Mouse (Mus musculus) kidney, adult 2 months (tissue): ENCODE measurements around the gene Lrrfip2. TPM values are rescaled to one million over a fixed set of nuclear protein-coding genes. Genes with fewer than 3 reads are reported as not detected.

Source experiments
- DNase-seq: peaks from one replicate; pipeline ENCODE4 v3.0.0; 2021
- H3K27ac ChIP-seq: fragments of 200-500 bp; 2 replicates; pipeline ENCODE4 v1.5.1; 2012; ENCODE audit warnings: low read depth, low read length, control low read depth, inconsistent platforms; ENCODE audit not compliant: insufficient read depth
- H3K27me3 ChIP-seq: fragments of 200-500 bp; replicated peaks from 2 replicates; pipeline ENCODE4 v1.6.1; 2012; ENCODE audit warnings: mild to moderate bottlenecking, moderate library complexity, low read length, inconsistent platforms; ENCODE audit not compliant: control insufficient read depth, insufficient read depth
- H3K36me3 ChIP-seq: fragments of 200-500 bp; 2 replicates; pipeline ENCODE4 v1.6.1; 2012; ENCODE audit warnings: mild to moderate bottlenecking, moderate library complexity, low read length, inconsistent platforms; ENCODE audit not compliant: control insufficient read depth, insufficient read depth
- H3K4me1 ChIP-seq: fragments of 200-500 bp; 2 replicates; pipeline ENCODE4 v1.6.1; 2011; ENCODE audit warnings: low read length; ENCODE audit not compliant: control insufficient read depth, insufficient read depth
- H3K4me3 ChIP-seq: fragments of 200-500 bp; 2 replicates; pipeline ENCODE4 v1.5.1; 2011; ENCODE audit warnings: mild to moderate bottlenecking, low read depth, low read length, control low read depth; ENCODE audit not compliant: insufficient read depth
- CTCF ChIP-seq: fragments of 200-500 bp; conservative IDR thresholded peaks from 2 replicates; pipeline ENCODE4 v1.5.1; 2011; ENCODE audit warnings: low read depth, mild to moderate bottlenecking, control low read depth, low read length, moderate library complexity, mixed read lengths; ENCODE audit not compliant: insufficient read depth, insufficient read length
- POLR2A ChIP-seq: fragments of 200-500 bp; IDR thresholded peaks from one replicate; pipeline ENCODE4 v1.6.1; 2011; ENCODE audit warnings: low read depth, low read length, control low read depth
- WGBS: fragments of 180-500 bp; shearing (Covaris S2); methylation state at CpG from one replicate; pipeline ENCODE4 v1.1.7; 2018; 5-methylcytosine and 5-hydroxymethylcytosine counted together
- polyA plus RNA-seq: library from polyadenylated mRNA; depleted of rRNA; stranded (reverse); fragments of >200 nt; gene quantifications from 2 replicates; pipeline ENCODE4 v1.2.3, GENCODE M21; 2012

Gene Lrrfip2
- polyA plus RNA-seq, 1 experiment = 12.7 TPM

- 85% methylated on average over 16 of the region's 16 CpGs for WGBS
- Histone ChIP-seq H3K4me1 (peaks cover 11% of the 10 kb centered on the region), H3K27me3 (no peaks in the 10 kb centered on the region), H3K36me3 (no peaks in the 10 kb centered on the region), H3K4me3 (no peak overlapping the region), H3K27ac (no peak overlapping the region)
- no peak for TF ChIP-seq CTCF
- no peak for TF ChIP-seq POLR2A
- no peak for DNase-seq
Measured at GRCm38 (mm10) chr9:111096419-111097326, 20.7 kb upstream of the Lrrfip2 start.

DNA sequence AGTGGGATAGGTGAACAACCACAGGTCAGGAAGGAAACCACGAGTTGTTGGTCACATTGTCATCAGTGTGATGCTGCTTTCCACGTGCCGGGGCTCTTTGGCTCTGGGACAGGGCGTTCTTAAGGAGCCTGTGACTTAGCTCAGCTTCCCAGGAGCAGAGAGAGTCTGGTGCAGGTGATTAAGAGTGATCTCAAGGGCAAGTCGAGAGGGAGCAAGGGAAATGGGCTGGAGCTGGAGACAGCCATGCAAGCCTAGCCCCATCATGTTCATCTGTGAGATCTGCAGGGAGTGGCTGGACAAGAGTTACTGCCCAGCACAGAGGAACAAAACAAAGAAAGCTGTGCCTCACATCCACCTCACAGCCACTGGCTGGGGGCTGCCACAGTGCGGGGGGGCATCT lies 19.8 kb upstream of the Lrrfip2 start:
- no peak for DNase-seq
- Histone ChIP-seq H3K4me3 (no peak overlapping the region), H3K27ac (no peak overlapping the region), H3K36me3 (no peaks in the 10 kb centered on the region), H3K4me1 (peaks cover 11% of the 10 kb centered on the region), H3K27me3 (no peaks in the 10 kb centered on the region)
- TF ChIP-seq CTCF = no peak
- TF ChIP-seq POLR2A = no peak
- WGBS = 50% methylated on average over 6 of the region's 6 CpGs

GRCm38 (mm10) chr9:111100406-111100805 lies 17.0 kb upstream of the Lrrfip2 start:
- H3K4me3 ChIP-seq = no peak overlapping the region
- no peak for DNase-seq
- WGBS = 96% methylated on average over 3 of the region's 3 CpGs
- no peak overlapping the region for H3K27ac ChIP-seq
- H3K27me3 ChIP-seq = no peaks in the 10 kb centered on the region
- peaks cover under 1% of the 10 kb centered on the region for H3K4me1 ChIP-seq
- no peaks in the 10 kb centered on the region for H3K36me3 ChIP-seq
- TF ChIP-seq POLR2A (no peak), CTCF (no peak)

DNA sequence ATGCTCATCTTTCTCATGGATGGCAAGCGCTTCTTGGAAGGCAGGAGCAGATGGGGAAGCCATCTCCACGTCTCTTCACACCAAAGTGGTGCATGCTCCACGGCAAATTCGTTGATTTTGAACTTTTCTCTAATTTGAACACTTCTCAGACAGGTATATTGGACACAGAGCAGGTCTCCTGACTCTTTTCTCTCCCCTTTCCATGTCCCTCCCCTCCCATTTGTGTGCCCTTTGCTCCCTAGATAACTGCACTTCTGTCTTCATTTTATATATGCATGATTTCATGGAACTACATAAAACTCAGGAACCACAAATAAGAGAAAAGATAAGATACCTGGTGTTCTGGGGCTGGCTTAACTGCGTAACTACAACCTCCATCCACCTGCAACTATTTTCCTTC lies 14.1 kb upstream of the Lrrfip2 start:
- no peak for TF ChIP-seq POLR2A
- TF ChIP-seq CTCF = no peak
- Histone ChIP-seq H3K27me3 (no peaks in the 10 kb centered on the region), H3K36me3 (no peaks in the 10 kb centered on the region), H3K4me3 (no peak overlapping the region), H3K4me1 (no peaks in the 10 kb centered on the region; the same call in 1 of the 2 replicates), H3K27ac (no peak overlapping the region)
- 90% methylated on average over 5 of the region's 5 CpGs for WGBS
- DNase-seq = no peak

DNA sequence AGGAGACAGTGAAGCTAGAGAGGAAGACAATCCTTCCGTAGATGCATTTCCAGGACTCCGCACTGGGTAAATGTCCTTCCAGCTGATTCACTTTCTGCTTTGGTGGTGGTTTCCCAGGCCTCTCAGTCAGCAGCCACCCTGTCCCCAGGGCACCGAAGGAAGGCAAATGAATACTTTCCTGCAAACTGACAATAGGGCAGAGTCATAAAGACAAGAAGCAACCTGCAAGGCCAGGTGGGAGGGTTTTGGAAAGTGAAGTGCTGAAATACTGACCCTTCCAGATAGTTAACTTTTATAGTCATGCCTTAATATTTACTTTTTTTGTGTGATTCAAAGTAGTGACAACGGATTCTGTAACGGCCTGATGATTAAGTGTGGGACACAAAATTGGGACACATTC lies 13.5 kb upstream of the Lrrfip2 start:
- no peak for DNase-seq
- no peaks in the 10 kb centered on the region for H3K27me3 ChIP-seq
- no peak overlapping the region for H3K27ac ChIP-seq
- H3K4me1 ChIP-seq = no peaks in the 10 kb centered on the region; the same call in 1 of the 2 replicates
- no peaks in the 10 kb centered on the region for H3K36me3 ChIP-seq
- TF ChIP-seq POLR2A = no peak
- no peak for TF ChIP-seq CTCF
- WGBS = 85% methylated on average over 5 of the region's 5 CpGs
- no peak overlapping the region for H3K4me3 ChIP-seq

GRCm38 (mm10) chr9:111107863-111108262 lies 9.5 kb upstream of the Lrrfip2 start:
- Histone ChIP-seq H3K4me3 (no peak overlapping the region), H3K36me3 (no peaks in the 10 kb centered on the region), H3K4me1 (no peaks in the 10 kb centered on the region; the same call in 1 of the 2 replicates), H3K27me3 (no peaks in the 10 kb centered on the region), H3K27ac (no peak overlapping the region)
- no peak for DNase-seq
- TF ChIP-seq CTCF (no peak), POLR2A (no peak)
- 60% methylated on average over 3 of the region's 3 CpGs for WGBS

GRCm38 (mm10) chr9:111117794-111118251 lies 431 bp downstream of the Lrrfip2 start:
- WGBS = under 1% methylated on average over 56 of the region's 56 CpGs
- peak overlapping the region; percentile 81 for H3K27ac ChIP-seq
- TF ChIP-seq POLR2A = peak; percentile 18
- TF ChIP-seq CTCF = no peak
- H3K36me3 ChIP-seq = no peaks in the 10 kb centered on the region; the same call in 1 of the 2 replicates
- H3K27me3 ChIP-seq = no peaks in the 10 kb centered on the region
- peaks cover 14% of the 10 kb centered on the region for H3K4me1 ChIP-seq
- H3K4me3 ChIP-seq = peak overlapping the region; percentile 70
- DNase-seq = peak; percentile 91
